Mouse (Mus musculus) thymus, adult 2 months (tissue): ENCODE data around the gene Synj2.

Source experiments
- CTCF ChIP-seq: fragments of 200-500 bp; IDR thresholded peaks from 2 replicates; pipeline ENCODE4 v1.5.1; 2012; ENCODE audit warnings: mild to moderate bottlenecking, control low read depth, low read length, moderate library complexity, borderline replicate concordance; ENCODE audit not compliant: control insufficient read depth, poor library complexity, insufficient read depth; ENCODE audit errors: extremely low read depth
- POLR2A ChIP-seq: fragments of 200-500 bp; IDR thresholded peaks from 2 replicates; pipeline ENCODE4 v1.6.1; 2012; ENCODE audit warnings: mild to moderate bottlenecking, low read length, control low read depth, moderate library complexity; ENCODE audit not compliant: control insufficient read depth, poor library complexity, insufficient read depth; ENCODE audit errors: extremely low read depth

GRCm38 (mm10) chr17:5973536-5973935, 32.5 kb downstream of the Synj2 start:
- no peak for TF ChIP-seq CTCF
- TF ChIP-seq POLR2A: no peak
